Mouse (Mus musculus) testis, adult 2 months (tissue): ENCODE data around the gene Igf1r.

Experiments
- CTCF ChIP-seq: fragments of 200-500 bp; IDR thresholded peaks from 2 replicates; pipeline ENCODE4 v1.5.1; 2012; ENCODE audit warnings: low read depth, mild to moderate bottlenecking, inconsistent platforms, low read length, moderate library complexity; ENCODE audit not compliant: control insufficient read depth, insufficient read depth, insufficient replicate concordance
- POLR2A ChIP-seq: fragments of 200-500 bp; IDR thresholded peaks from 2 replicates; pipeline ENCODE4 v1.6.1; 2012; ENCODE audit warnings: low read depth, mild to moderate bottlenecking, inconsistent platforms, low read length, moderate library complexity; ENCODE audit not compliant: control insufficient read depth

DNA sequence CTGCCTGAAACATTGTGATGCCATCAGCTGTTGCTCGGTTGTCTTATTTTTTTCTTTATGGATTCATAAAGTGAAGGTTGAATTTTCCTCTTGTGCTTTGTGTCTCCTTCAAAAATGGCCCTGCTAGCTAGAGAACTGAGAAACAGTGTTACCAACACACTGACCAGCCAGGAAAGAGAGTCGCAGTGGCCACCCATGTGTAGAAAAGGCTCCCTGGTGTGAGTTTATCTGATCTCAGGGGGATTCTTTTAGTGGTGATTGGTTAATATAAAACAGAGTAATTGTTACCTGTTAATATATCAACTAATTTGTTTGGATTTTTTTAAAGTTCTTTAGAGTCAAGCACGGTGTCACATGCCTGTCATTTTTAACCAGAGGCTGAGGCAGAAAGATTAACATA, 33.2 kb upstream of the Igf1r start:
- TF ChIP-seq POLR2A: no peak
- TF ChIP-seq CTCF: no peak
